Comparison of ENCODE assay signal across 9 mouse cellular contexts in the genomic region with DNA sequence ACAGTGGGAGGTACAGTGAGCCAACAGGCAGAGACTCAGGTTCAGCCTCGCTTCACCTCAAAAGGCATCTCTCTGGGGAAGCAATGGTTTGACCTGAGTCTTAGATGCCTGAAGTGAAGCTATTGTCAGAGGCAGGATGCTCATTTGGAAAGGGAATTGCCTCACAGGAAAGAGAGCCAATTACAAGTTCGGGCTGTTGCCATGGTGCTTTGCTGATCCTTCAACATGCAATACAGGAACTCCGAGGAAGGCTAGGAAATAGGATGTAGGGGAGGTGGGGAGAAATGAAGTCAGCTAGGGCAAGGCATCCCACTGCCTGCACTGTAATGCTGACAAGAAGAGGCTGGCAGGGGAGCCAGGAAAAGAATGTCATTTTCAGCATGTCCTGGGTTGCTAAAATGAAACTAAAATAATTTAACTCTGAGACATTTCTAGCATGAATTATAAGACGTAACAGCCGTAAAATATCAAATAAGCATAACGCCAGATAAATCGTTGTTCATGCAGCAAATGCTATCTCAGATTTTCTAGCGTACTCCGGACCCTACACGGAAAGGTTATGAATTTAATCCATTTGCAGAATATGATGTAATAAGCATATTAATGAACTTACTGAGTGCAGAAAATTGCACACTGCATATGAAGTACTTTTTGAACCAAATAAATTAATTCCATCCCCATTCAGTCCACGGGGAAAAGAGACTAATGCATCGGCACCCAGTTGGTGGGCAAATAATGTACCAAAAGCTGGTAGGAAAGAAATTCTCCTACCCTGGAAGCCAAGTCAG.
DNase-seq lines count a peak whose midpoint lies in the region; ATAC-seq and TF ChIP-seq lines count a peak whose summit lies in the region.
"Had no signal": no experiment of that assay in that cellular context is flagged by ENCODE, and none has a peak within 500 bp of the region (broad histone marks: within the 10 kb centered on the region; RNA-seq: fewer than 3 reads in every experiment).

No protein-coding gene starts in this region.

- no peaks in the 10 kb centered on the region for H3K9me3 ChIP-seq in intestine, embryonic 16.5 days (ENCODE audit: control insufficient read depth, low read length)
- no peaks in the 10 kb centered on the region for H3K9me3 ChIP-seq in midbrain, embryonic 10.5 days (replicated peaks)
- H3K9me3 ChIP-seq: liver, embryonic 13.5 days had no signal

- peak overlapping the region; percentile 43 for H3K9ac ChIP-seq in heart, adult 2 months (ENCODE audit: low read depth, low read length)
- no peak overlapping the region for H3K9ac ChIP-seq in intestine, embryonic 16.5 days (ENCODE audit: low read depth, low read length)
- H3K9ac ChIP-seq: liver, embryonic 13.5 days had no signal

- 28% methylated on average over 12 of the region's 12 CpGs for WGBS in heart, adult 2 months
- 47% methylated on average over 12 of the region's 12 CpGs for WGBS in intestine, embryonic 16.5 days
- WGBS in midbrain, embryonic 10.5 days = 31% methylated on average over 12 of the region's 12 CpGs
- 80% methylated on average over 12 of the region's 12 CpGs for WGBS in thymus, adult 2 months

- peaks cover 4% of the 10 kb centered on the region for H3K79me2 ChIP-seq in heart, adult 2 months (replicated peaks; ENCODE audit: control insufficient read depth, insufficient read depth, low read length)

- H3K27ac ChIP-seq in heart, adult 2 months = peak overlapping the region; percentile 64
- H3K27ac ChIP-seq in intestine, embryonic 16.5 days (ENCODE audit: low read length) = no peak overlapping the region
- peak overlapping the region; percentile 83 for H3K27ac ChIP-seq in midbrain, embryonic 10.5 days (replicated peaks)
- H3K27ac ChIP-seq in thymus, adult 2 months (ENCODE audit: control insufficient read depth, insufficient read depth, low read length) = no peak overlapping the region
- H3K27ac ChIP-seq: liver, embryonic 13.5 days had no signal

- no peak for TF ChIP-seq CTCF in heart, adult 2 months (IDR thresholded peaks at IDR 0.05)
- no peak for TF ChIP-seq CTCF in thymus, adult 2 months (IDR thresholded peaks at IDR 0.05; ENCODE audit: borderline replicate concordance, control insufficient read depth, extremely low read depth, insufficient read depth, low read length, poor library complexity)

- peak overlapping the region; percentile 50; the same call in 1 of the 2 replicates for H3K4me2 ChIP-seq in intestine, embryonic 16.5 days (ENCODE audit: low read depth, low read length)
- H3K4me2 ChIP-seq: liver, embryonic 13.5 days had no signal

- peak; percentile 69 for DNase-seq in Muller cell, postnatal 12 days (ENCODE audit: inconsistent ontology term)
- peak; percentile 47 for DNase-seq in cerebellum, adult 9-11 months
- peak; percentile 56 to 78 for DNase-seq in heart, adult 2 months
- peak; percentile 76 to 82 for DNase-seq in left cerebral cortex, postnatal 25 days (ENCODE audit: low spot score in 2 of 2)
- peak; percentile 40 for DNase-seq in midbrain, embryonic 10.5 days (ENCODE audit: low spot score)
- no peak for DNase-seq in ovary, postnatal 14 days (ENCODE audit: low spot score)
- DNase-seq in thymus, adult 2 months = no peak
- DNase-seq: liver, embryonic 13.5 days had no signal

- TF ChIP-seq EP300 in heart, adult 2 months (IDR thresholded peaks at IDR 0.05; ENCODE audit: insufficient read depth, low read depth, low read length) = peak; percentile 91

- H3K4me3 ChIP-seq in heart, adult 2 months = peak overlapping the region; percentile 39
- H3K4me3 ChIP-seq in intestine, embryonic 16.5 days (ENCODE audit: low read length) = peak overlapping the region; percentile 20; the same call in 1 of the 2 replicates
- H3K4me3 ChIP-seq in midbrain, embryonic 10.5 days = peak overlapping the region; percentile 50
- H3K4me3 ChIP-seq in thymus, adult 2 months (ENCODE audit: control insufficient read depth, insufficient read depth, low read length) = no peak overlapping the region
- H3K4me3 ChIP-seq: liver, embryonic 13.5 days had no signal

- peaks cover 21% of the 10 kb centered on the region for H3K4me1 ChIP-seq in heart, adult 2 months (ENCODE audit: control insufficient read depth, insufficient read depth, low read length)
- peaks cover 22% of the 10 kb centered on the region for H3K4me1 ChIP-seq in intestine, embryonic 16.5 days (ENCODE audit: control insufficient read depth, insufficient read depth, low read length)
- peaks cover 69% of the 10 kb centered on the region for H3K4me1 ChIP-seq in midbrain, embryonic 10.5 days
- H3K4me1 ChIP-seq in thymus, adult 2 months (replicated peaks; ENCODE audit: control insufficient read depth, insufficient read depth, low read length) = peaks cover 9% of the 10 kb centered on the region; the same call in 1 of the 2 replicates

- peak; percentile 53; the same call in 1 of the 2 replicates for TF ChIP-seq POLR2A in heart, adult 2 months (IDR thresholded peaks at IDR 0.05; ENCODE audit: insufficient read depth, low read depth, low read length)
- no peak for TF ChIP-seq POLR2A in thymus, adult 2 months (IDR thresholded peaks at IDR 0.05; ENCODE audit: control insufficient read depth, extremely low read depth, insufficient read depth, low read length, poor library complexity)

- peaks cover 61% of the 10 kb centered on the region for H3K36me3 ChIP-seq in heart, adult 2 months (ENCODE audit: control insufficient read depth, insufficient read depth, low read length)
- H3K36me3 ChIP-seq in intestine, embryonic 16.5 days (ENCODE audit: control insufficient read depth, insufficient read depth, low read length) = no peaks in the 10 kb centered on the region
- H3K36me3 ChIP-seq in midbrain, embryonic 10.5 days = no peaks in the 10 kb centered on the region
- peaks cover 28% of the 10 kb centered on the region for H3K36me3 ChIP-seq in thymus, adult 2 months (ENCODE audit: control insufficient read depth, insufficient read depth, low read length)

- no peaks in the 10 kb centered on the region for H3K27me3 ChIP-seq in heart, adult 2 months (ENCODE audit: control insufficient read depth, insufficient read depth, low read length)
- no peaks in the 10 kb centered on the region for H3K27me3 ChIP-seq in intestine, embryonic 16.5 days (replicated peaks; ENCODE audit: control insufficient read depth, insufficient read depth, low read length)
- no peaks in the 10 kb centered on the region for H3K27me3 ChIP-seq in midbrain, embryonic 10.5 days (ENCODE audit: low read depth, poor library complexity, severe bottlenecking)
- H3K27me3 ChIP-seq in thymus, adult 2 months (ENCODE audit: control insufficient read depth, insufficient read depth, low read length) = no peaks in the 10 kb centered on the region
- H3K27me3 ChIP-seq: liver, embryonic 13.5 days had no signal

- ATAC-seq in intestine, embryonic 16.5 days = 0 out of 2 replicates have a peak, but pooled peaks have one; percentile 37

- intact Hi-C loops in heart, adult 2 months (cut with DNase I) = loop anchor here (5.0 kb wide), 1 partner anchor 82 kb away; no protein-coding TSS in a partner anchor
- intact Hi-C loops in left cerebral cortex, postnatal 25 days (cut with DNase I) = no loop called here

Comparison
In these comparisons a context has a peak if more than half of its experiments do, and no peak if none do; other contexts are left out.
1. DNase-seq: peak in Muller cell, postnatal 12 days (single experiment), cerebellum, adult 9-11 months (single experiment), heart, adult 2 months (2 of 2), left cerebral cortex, postnatal 25 days (2 of 2) and midbrain, embryonic 10.5 days (single experiment); none in ovary, postnatal 14 days (single experiment) and thymus, adult 2 months (single experiment).
2. H3K27ac ChIP-seq: peak in heart, adult 2 months (single experiment) and midbrain, embryonic 10.5 days (single experiment); none in intestine, embryonic 16.5 days (single experiment) and thymus, adult 2 months (single experiment).